Mouse (Mus musculus) ES-Bruce4 (cell line): ENCODE data around the gene Aff3. TPM values are rescaled to one million over a fixed set of nuclear protein-coding genes. Genes with fewer than 3 reads are reported as not detected.

Experiments used
- H3K27ac ChIP-seq: 2 replicates; pipeline ENCODE4 v1.5.1; 2012; ENCODE audit warnings: low read length, inconsistent platforms; ENCODE audit not compliant: insufficient read depth
- H3K27me3 ChIP-seq: 2 replicates; pipeline ENCODE4 v1.6.1; 2012; ENCODE audit warnings: mild to moderate bottlenecking, low read length, inconsistent platforms; ENCODE audit not compliant: control insufficient read depth, poor library complexity, insufficient read depth, severe bottlenecking
- H3K36me3 ChIP-seq: 2 replicates; pipeline ENCODE4 v1.6.1; 2012; ENCODE audit warnings: inconsistent platforms, mild to moderate bottlenecking, low read length, moderate library complexity; ENCODE audit not compliant: control insufficient read depth, poor library complexity, insufficient read depth, severe bottlenecking
- H3K4me1 ChIP-seq: one replicate; pipeline ENCODE4 v1.8.1; 2011; ENCODE audit warnings: low read length; ENCODE audit not compliant: control insufficient read depth, insufficient read depth
- H3K4me3 ChIP-seq: 2 replicates; pipeline ENCODE4 v1.5.1; 2011; ENCODE audit warnings: low read depth, mild to moderate bottlenecking, low read length
- H3K9ac ChIP-seq: 2 replicates; pipeline ENCODE4 v1.6.1; 2012; ENCODE audit warnings: low read depth, mild to moderate bottlenecking, inconsistent platforms; ENCODE audit not compliant: poor library complexity, severe bottlenecking
- H3K9me3 ChIP-seq: replicated peaks from 2 replicates; pipeline ENCODE4 v1.6.1; 2012; ENCODE audit warnings: mild to moderate bottlenecking, low read length, inconsistent platforms; ENCODE audit not compliant: control insufficient read depth, poor library complexity, insufficient read depth, severe bottlenecking
- CTCF ChIP-seq: IDR thresholded peaks from one replicate; pipeline ENCODE4 v1.8.1; 2011; ENCODE audit warnings: low read depth, low read length
- EP300 ChIP-seq: IDR thresholded peaks from 2 replicates; pipeline ENCODE4 v1.6.1; 2011; ENCODE audit warnings: low read depth, low read length; ENCODE audit not compliant: insufficient read depth
- POLR2A ChIP-seq: IDR thresholded peaks from one replicate; pipeline ENCODE4 v1.8.1; 2011; ENCODE audit warnings: low read length; ENCODE audit not compliant: insufficient read depth
- polyA plus RNA-seq: library from polyadenylated mRNA; stranded (reverse); fragments of >200 nt; gene quantifications from 2 replicates; pipeline ENCODE4 v1.2.4, GENCODE M21; 2011; ENCODE audit warnings: low read depth; ENCODE audit not compliant: missing spikeins, insufficient read depth, insufficient read length

Gene Aff3
- polyA plus RNA-seq, 1 experiment, result 9.2 TPM

- no peak overlapping the region for H3K27ac ChIP-seq
- H3K27me3 ChIP-seq, result no peaks in the 10 kb centered on the region
- no peaks in the 10 kb centered on the region for H3K4me1 ChIP-seq
- H3K9me3 ChIP-seq, result no peaks in the 10 kb centered on the region
- H3K4me3 ChIP-seq, result no peak overlapping the region
- no peak overlapping the region for H3K9ac ChIP-seq
- H3K36me3 ChIP-seq, result no peaks in the 10 kb centered on the region
- TF ChIP-seq EP300, result no peak
- no peak for TF ChIP-seq POLR2A
- no peak for TF ChIP-seq CTCF
These were observed 525.4 kb downstream of the Aff3 start for GRCm38 (mm10) chr1:38139396-38139795.

- no peaks in the 10 kb centered on the region for H3K27me3 ChIP-seq
- no peak overlapping the region for H3K27ac ChIP-seq
- no peak overlapping the region for H3K9ac ChIP-seq
- no peak for TF ChIP-seq POLR2A
- no peak overlapping the region for H3K4me3 ChIP-seq
- H3K36me3 ChIP-seq, result no peaks in the 10 kb centered on the region
- no peaks in the 10 kb centered on the region for H3K4me1 ChIP-seq
- H3K9me3 ChIP-seq, result no peaks in the 10 kb centered on the region
These were observed 531.8 kb downstream of the Aff3 start for GRCm38 (mm10) chr1:38132942-38133341.

DNA sequence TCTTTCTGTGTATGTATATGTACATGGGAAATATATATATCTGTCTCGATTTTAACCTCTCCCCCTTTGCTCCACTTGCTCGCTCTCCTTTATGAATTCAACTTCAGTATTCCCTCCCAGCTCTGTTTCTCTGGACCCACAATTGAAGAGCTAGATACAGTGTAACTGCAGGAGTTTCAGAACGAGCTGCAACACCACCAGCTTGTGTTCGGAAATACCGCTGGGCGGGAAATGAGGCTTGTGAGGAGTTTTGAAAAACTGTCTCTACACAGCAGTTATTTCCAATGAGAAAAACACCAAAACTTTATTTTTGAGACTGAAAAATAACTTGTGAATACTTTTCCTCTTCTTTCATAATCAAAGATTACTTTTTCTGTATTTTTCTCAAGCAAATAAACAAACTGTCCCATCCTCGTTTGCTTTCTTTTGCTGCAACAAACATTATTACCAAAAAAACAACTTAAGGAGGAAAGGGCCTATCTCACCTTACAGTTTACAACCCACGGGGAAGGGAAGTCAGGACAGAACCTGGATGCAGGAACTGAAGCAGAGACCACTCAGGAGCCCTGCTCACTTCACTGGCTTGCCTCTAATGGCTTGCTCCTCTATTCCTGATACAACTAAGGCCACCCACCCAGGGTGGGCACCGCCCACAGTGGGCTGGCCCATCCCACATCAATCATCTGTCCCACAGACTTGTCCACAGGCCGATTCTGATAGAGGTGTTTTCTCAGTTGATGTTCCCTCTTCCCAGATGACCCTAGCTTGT lies 533.9 kb downstream of the Aff3 start:
- peaks cover 11% of the 10 kb centered on the region for H3K36me3 ChIP-seq
- H3K27ac ChIP-seq, result no peak overlapping the region; the same call in 1 of the 2 replicates
- H3K9ac ChIP-seq, result peak overlapping the region; percentile 99
- H3K4me3 ChIP-seq, result no peak overlapping the region
- H3K4me1 ChIP-seq, result no peaks in the 10 kb centered on the region
- no peaks in the 10 kb centered on the region for H3K9me3 ChIP-seq
- no peaks in the 10 kb centered on the region for H3K27me3 ChIP-seq
- TF ChIP-seq POLR2A (peak; percentile 61), CTCF (no peak), EP300 (no peak)

GRCm38 (mm10) chr1:38129501-38130267 lies 535.1 kb downstream of the Aff3 start, which contains the start of gene Rev1:
Gene Rev1 (minus strand): TSS chr1:38129801.
- peak within 1 kb of the TSS; percentile 99 for H3K9ac ChIP-seq
- H3K36me3 ChIP-seq, result peaks cover 11% of the 10 kb centered on the region
- peak within 1 kb of the TSS; percentile 99 for H3K4me3 ChIP-seq
- H3K27me3 ChIP-seq, result no peaks in the 10 kb centered on the region
- no peaks in the 10 kb centered on the region for H3K9me3 ChIP-seq
- H3K27ac ChIP-seq, result peak within 1 kb of the TSS; percentile 83
- H3K4me1 ChIP-seq, result no peaks in the 10 kb centered on the region
- TF ChIP-seq EP300 (no peak), CTCF (peak; percentile 81), POLR2A (no peak)

GRCm38 (mm10) chr1:38128919-38129436 lies 535.8 kb downstream of the Aff3 start:
- TF ChIP-seq CTCF (no peak), POLR2A (no peak), EP300 (no peak)
- Histone ChIP-seq H3K36me3 (peaks cover 11% of the 10 kb centered on the region), H3K4me1 (no peaks in the 10 kb centered on the region), H3K4me3 (peak overlapping the region; percentile 99), H3K27me3 (no peaks in the 10 kb centered on the region), H3K9ac (peak overlapping the region; percentile 99), H3K9me3 (no peaks in the 10 kb centered on the region), H3K27ac (peak overlapping the region; percentile 83)

Other genes with a start within 250 kb of the Aff3 start
- 0.12 and 0.32 TPM in 2 replicates for gene Lonrf2, start 171.8 kb upstream of the Aff3 start, polyA plus RNA-seq
- 7.7 and 8.5 TPM in 2 replicates for gene Chst10, start 233.2 kb upstream of the Aff3 start, polyA plus RNA-seq